In the genomic region with DNA sequence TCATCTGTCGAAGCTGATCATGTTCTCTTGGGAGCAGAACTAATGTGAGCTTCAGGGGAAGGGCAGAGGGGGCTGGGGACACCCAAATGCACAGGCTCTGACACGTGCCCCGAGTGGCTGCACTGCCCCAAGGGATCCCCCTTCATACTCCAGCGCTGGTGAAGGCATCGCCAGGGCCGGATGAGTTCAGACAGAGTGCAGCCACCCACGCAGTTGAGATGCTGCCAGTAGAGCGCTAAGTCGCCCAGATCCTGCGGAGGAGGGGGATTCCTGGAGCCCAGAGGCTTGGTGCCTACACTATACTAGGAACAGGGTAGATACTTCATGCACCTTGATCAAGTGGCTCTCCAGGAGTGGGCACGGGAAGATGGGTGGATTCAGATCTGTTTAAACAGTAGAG, we compare ENCODE assay signal across 8 mouse cellular contexts.
A peak's percentile ranks its signal among the peaks of the same experiment; 100 is the strongest.
DNase-seq lines count a peak whose midpoint lies in the region; ATAC-seq and TF ChIP-seq lines count a peak whose summit lies in the region.

No protein-coding gene starts in this region.

- peaks cover 16% of the 10 kb centered on the region for H3K4me1 ChIP-seq in heart, embryonic 12.5 days (replicated peaks)

- ATAC-seq in heart, embryonic 12.5 days (ENCODE audit: insufficient number of reproducible peaks, low FRiP score) = peak; percentile 51; the same call in 1 of the 2 replicates

- no peak overlapping the region for H3K4me2 ChIP-seq in heart, embryonic 12.5 days

- no peak overlapping the region for H3K4me3 ChIP-seq in heart, embryonic 12.5 days

- no peaks in the 10 kb centered on the region for H3K9me3 ChIP-seq in heart, embryonic 12.5 days (replicated peaks)

- no peak for TF ChIP-seq POLR2A in brain, embryonic 14.5 days (IDR thresholded peaks at IDR 0.05; ENCODE audit: borderline replicate concordance, extremely low read depth, insufficient read depth, insufficient read length, poor library complexity, severe bottlenecking)

- TF ChIP-seq CTCF in brain, embryonic 14.5 days (IDR thresholded peaks at IDR 0.05; ENCODE audit: borderline replicate concordance, extremely low read depth, insufficient read depth, insufficient read length) = no peak

- H3K9ac ChIP-seq in heart, embryonic 12.5 days = no peak overlapping the region

- H3K27ac ChIP-seq in heart, embryonic 12.5 days (ENCODE audit: poor library complexity, severe bottlenecking) = no peak overlapping the region

- H3K27me3 ChIP-seq in heart, embryonic 12.5 days (replicated peaks) = peaks cover 47% of the 10 kb centered on the region

- 52% methylated on average over 11 of the region's 11 CpGs for WGBS in heart, embryonic 12.5 days

- no peaks in the 10 kb centered on the region for H3K36me3 ChIP-seq in heart, embryonic 12.5 days

- peak; percentile 14 for DNase-seq in kidney, adult 11 months
- DNase-seq in kidney, adult 9 months = no peak
- DNase-seq in brain, embryonic 14.5 days (ENCODE audit: low read depth) = peak; percentile 64
- DNase-seq in lung, postnatal 10 days = peak; percentile 69
- no peak for DNase-seq in yolk sac, embryonic 10.5 days (ENCODE audit: low spot score)
- no peak for DNase-seq in urinary bladder, postnatal 10 days (ENCODE audit: low spot score)
- no peak for DNase-seq in spleen, postnatal 4 days (ENCODE audit: low spot score in 2 of 2)

Comparison
In these comparisons a context has a peak if more than half of its experiments do, and no peak if none do; other contexts are left out.
1. DNase-seq: peak in kidney, adult 11 months (single experiment), brain, embryonic 14.5 days (single experiment) and lung, postnatal 10 days (single experiment); none in kidney, adult 9 months (single experiment), yolk sac, embryonic 10.5 days (single experiment), urinary bladder, postnatal 10 days (single experiment) and spleen, postnatal 4 days (0 of 2).